Mouse (Mus musculus) liver, adult 2 months (tissue): Measurements from ENCODE around the gene Sgk1. TPM values are rescaled to one million over a fixed set of nuclear protein-coding genes. Genes with fewer than 3 reads are reported as not detected.
"Not testable (repeated sequence)": the region's sequence is repeated elsewhere in the genome, so short reads cannot be mapped to it uniquely, and the experiment has no call there.

Source experiments
- DNase-seq: peaks from one replicate; pipeline ENCODE4 v3.0.0-alpha.2; 2011; ENCODE audit warnings: low read depth, low spot score; ENCODE audit errors: extremely low read depth
- H3K27ac ChIP-seq: fragments of 200-500 bp; replicated peaks from 2 replicates; pipeline ENCODE4 v1.5.1; 2012; ENCODE audit warnings: low read depth, mild to moderate bottlenecking, control low read depth, inconsistent platforms, low read length; ENCODE audit not compliant: insufficient read depth
- H3K27me3 ChIP-seq: fragments of 200-500 bp; 2 replicates; pipeline ENCODE4 v1.6.1; 2012; ENCODE audit warnings: mild to moderate bottlenecking, moderate library complexity, low read length, inconsistent platforms; ENCODE audit not compliant: control insufficient read depth, insufficient read depth
- H3K36me3 ChIP-seq: fragments of 200-500 bp; 2 replicates; pipeline ENCODE4 v1.6.1; 2012; ENCODE audit warnings: low read length, inconsistent platforms; ENCODE audit not compliant: control insufficient read depth, insufficient read depth
- H3K4me1 ChIP-seq: fragments of 200-500 bp; 2 replicates; pipeline ENCODE4 v1.6.1; 2011; ENCODE audit warnings: low read length; ENCODE audit not compliant: control insufficient read depth, insufficient read depth
- H3K4me3 ChIP-seq: fragments of 200-500 bp; 2 replicates; pipeline ENCODE4 v1.5.1; 2011; ENCODE audit warnings: low read depth, mild to moderate bottlenecking, control low read depth, low read length, moderate library complexity; ENCODE audit not compliant: insufficient read depth
- H3K79me2 ChIP-seq: fragments of 200-500 bp; 2 replicates; pipeline ENCODE4 v1.6.1; 2012; ENCODE audit warnings: inconsistent platforms, mild to moderate bottlenecking, low read length, moderate library complexity; ENCODE audit not compliant: control insufficient read depth, insufficient read depth
- H3K9ac ChIP-seq: fragments of 200-500 bp; 2 replicates; pipeline ENCODE4 v1.6.1; 2012; ENCODE audit warnings: low read depth, mild to moderate bottlenecking, control low read depth, inconsistent platforms, low read length
- CTCF ChIP-seq: fragments of 200-500 bp; IDR thresholded peaks from 2 replicates; pipeline ENCODE4 v1.5.1; 2011; ENCODE audit warnings: low read depth, low read length, control low read depth
- POLR2A ChIP-seq: fragments of 200-500 bp; IDR thresholded peaks from 2 replicates; pipeline ENCODE4 v1.6.1; 2011; ENCODE audit warnings: low read length, control low read depth; ENCODE audit not compliant: insufficient read depth; ENCODE audit errors: extremely low read depth
- WGBS: fragments of 180-500 bp; shearing (Covaris S2); methylation state at CpG from one replicate; pipeline ENCODE4 v1.1.7; 2018; 5-methylcytosine and 5-hydroxymethylcytosine counted together
- polyA plus RNA-seq: library from polyadenylated mRNA; depleted of rRNA; stranded (reverse); fragments of >200 nt; gene quantifications from 2 replicates; pipeline ENCODE4 v1.2.3, GENCODE M21; 2012; rRNA removed
- total RNA-seq: library from RNA; depleted of rRNA; stranded (reverse); fragments of >200 nt; gene quantifications from 2 replicates; pipeline ENCODE4 v1.2.3, GENCODE M21; 2014; rRNA removed

Gene Sgk1
- total and polyA plus RNA-seq, 2 experiments = 8.9 to 20.9 TPM

GRCm38 (mm10) chr10:22007802-22008172, 125.8 kb downstream of the Sgk1 start:
- Histone ChIP-seq H3K9ac (no peak overlapping the region), H3K4me3 (no peak overlapping the region), H3K4me1 (no peaks in the 10 kb centered on the region), H3K36me3 (no peaks in the 10 kb centered on the region), H3K27me3 (no peaks in the 10 kb centered on the region), H3K27ac (no peak overlapping the region), H3K79me2 (no peaks in the 10 kb centered on the region)
- peak; percentile 62 for DNase-seq
- WGBS = 27% methylated on average over 4 of the region's 4 CpGs
- TF ChIP-seq POLR2A (no peak), CTCF (peak; percentile 47)

- H3K36me3 ChIP-seq = no peaks in the 10 kb centered on the region
- WGBS = 35% methylated on average over 19 of the region's 19 CpGs
- no peaks in the 10 kb centered on the region for H3K79me2 ChIP-seq
- H3K27ac ChIP-seq = no peak overlapping the region
- DNase-seq = peak; percentile 66
- TF ChIP-seq POLR2A (no peak), CTCF (peak; percentile 83)
- no peak overlapping the region for H3K4me3 ChIP-seq
- H3K9ac ChIP-seq = no peak overlapping the region
- H3K4me1 ChIP-seq = no peaks in the 10 kb centered on the region
- H3K27me3 ChIP-seq = no peaks in the 10 kb centered on the region
Observed at GRCm38 (mm10) chr10:22010088-22010818, 128.3 kb downstream of the Sgk1 start.

GRCm38 (mm10) chr10:22017469-22018159, 135.6 kb downstream of the Sgk1 start:
- WGBS = 76% methylated on average over 16 of the region's 16 CpGs
- no peaks in the 10 kb centered on the region for H3K4me1 ChIP-seq
- no peak overlapping the region for H3K4me3 ChIP-seq
- H3K27me3 ChIP-seq = no peaks in the 10 kb centered on the region
- TF ChIP-seq POLR2A = no peak
- no peak for TF ChIP-seq CTCF
- no peaks in the 10 kb centered on the region for H3K36me3 ChIP-seq
- DNase-seq = no peak
- H3K79me2 ChIP-seq = no peaks in the 10 kb centered on the region
- no peak overlapping the region for H3K27ac ChIP-seq
- no peak overlapping the region for H3K9ac ChIP-seq

- WGBS = 96% methylated on average over 4 of the region's 4 CpGs
- Histone ChIP-seq H3K27me3 (no peaks in the 10 kb centered on the region; the same call in 1 of the 2 replicates), H3K4me3 (no peak overlapping the region), H3K27ac (no peak overlapping the region), H3K9ac (no peak overlapping the region), H3K79me2 (no peaks in the 10 kb centered on the region), H3K36me3 (no peaks in the 10 kb centered on the region), H3K4me1 (no peaks in the 10 kb centered on the region)
- no peak for TF ChIP-seq CTCF
- no peak for TF ChIP-seq POLR2A
- DNase-seq = no peak
Observed at GRCm38 (mm10) chr10:22018618-22019017, 136.6 kb downstream of the Sgk1 start.

- H3K36me3 ChIP-seq = no peaks in the 10 kb centered on the region
- TF ChIP-seq CTCF (no peak), POLR2A (no peak)
- H3K4me1 ChIP-seq = no peaks in the 10 kb centered on the region
- no peaks in the 10 kb centered on the region for H3K79me2 ChIP-seq
- no peak overlapping the region for H3K4me3 ChIP-seq
- no peak overlapping the region for H3K9ac ChIP-seq
- DNase-seq = no peak
- H3K27ac ChIP-seq = no peak overlapping the region
- peaks cover 2% of the 10 kb centered on the region; the same call in 1 of the 2 replicates for H3K27me3 ChIP-seq
- 9% methylated on average over 9 of the region's 9 CpGs for WGBS
Observed at GRCm38 (mm10) chr10:22034303-22034702, 152.3 kb downstream of the Sgk1 start.

- not testable (repeated sequence) for H3K79me2 ChIP-seq, H3K9ac ChIP-seq, H3K4me1 ChIP-seq, H3K4me3 ChIP-seq, H3K36me3 ChIP-seq, H3K27me3 ChIP-seq, H3K27ac ChIP-seq
- TF ChIP-seq CTCF = peak; percentile 64
- DNase-seq = peak; percentile 47
- 0% methylated on average over 3 of the region's 3 CpGs for WGBS
Observed at GRCm38 (mm10) chr10:22036256-22036655, 154.3 kb downstream of the Sgk1 start.

Other genes with a start within 250 kb of the Sgk1 start
- gene 4930444G20Rik, start 185.9 kb downstream of the Sgk1 start, total RNA-seq = not detected in 2 replicates
- not detected in 2 replicates for gene 4930444G20Rik, start 185.9 kb downstream of the Sgk1 start, polyA plus RNA-seq